Comparison of ENCODE assay signal across 8 mouse cellular contexts in the genomic region with DNA sequence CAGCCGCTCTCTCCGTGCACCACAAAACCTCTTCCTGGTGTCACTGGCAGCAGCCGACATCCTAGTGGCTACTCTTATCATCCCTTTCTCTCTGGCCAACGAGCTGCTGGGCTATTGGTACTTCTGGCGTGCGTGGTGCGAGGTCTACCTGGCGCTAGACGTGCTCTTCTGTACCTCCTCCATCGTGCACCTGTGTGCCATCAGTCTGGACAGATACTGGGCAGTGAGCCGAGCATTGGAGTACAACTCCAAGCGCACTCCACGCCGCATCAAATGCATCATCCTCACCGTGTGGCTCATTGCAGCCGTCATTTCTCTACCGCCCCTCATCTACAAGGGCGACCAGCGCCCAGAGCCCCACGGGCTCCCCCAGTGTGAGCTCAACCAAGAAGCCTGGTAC. TPM values are rescaled to one million over a fixed set of nuclear protein-coding genes. Genes with fewer than 3 reads are reported as not detected.
DNase-seq lines count a peak whose midpoint lies in the region; ATAC-seq and TF ChIP-seq lines count a peak whose summit lies in the region.

No protein-coding gene starts in this region.

- peaks cover 54% of the 10 kb centered on the region for H3K27me3 ChIP-seq in lung, embryonic 14.5 days (ENCODE audit: insufficient read depth, low read length)
- peaks cover 35% of the 10 kb centered on the region for H3K27me3 ChIP-seq in forebrain, postnatal 0 days (ENCODE audit: insufficient read depth, low read length)
- peaks cover 89% of the 10 kb centered on the region for H3K27me3 ChIP-seq in limb, embryonic 12.5 days
- peaks cover 80% of the 10 kb centered on the region for H3K27me3 ChIP-seq in neural tube, embryonic 15.5 days (replicated peaks)

- no peaks in the 10 kb centered on the region for H3K9me3 ChIP-seq in lung, embryonic 14.5 days (ENCODE audit: low read depth, low read length)
- no peaks in the 10 kb centered on the region for H3K9me3 ChIP-seq in forebrain, postnatal 0 days (ENCODE audit: low read length)
- H3K9me3 ChIP-seq in limb, embryonic 12.5 days: no peaks in the 10 kb centered on the region
- no peaks in the 10 kb centered on the region for H3K9me3 ChIP-seq in neural tube, embryonic 15.5 days (replicated peaks)

- DNase-seq in lung, embryonic 14.5 days: no peak
- DNase-seq in lung, postnatal 14 days: no peak
- no peak for DNase-seq in forebrain, postnatal 0 days
- no peak for DNase-seq in T-cell, adult 2 months (ENCODE audit: low spot score)
- DNase-seq in testis, postnatal 10 days (ENCODE audit: low spot score): no peak

- no peak overlapping the region for H3K27ac ChIP-seq in lung, embryonic 14.5 days (ENCODE audit: low read depth)
- H3K27ac ChIP-seq in forebrain, postnatal 0 days (ENCODE audit: low read depth, low read length): no peak overlapping the region
- H3K27ac ChIP-seq in limb, embryonic 12.5 days: no peak overlapping the region
- no peak overlapping the region for H3K27ac ChIP-seq in neural tube, embryonic 15.5 days (replicated peaks)

- H3K4me3 ChIP-seq in lung, embryonic 14.5 days (ENCODE audit: low read depth, low read length): peak overlapping the region; percentile 42
- peak overlapping the region; percentile 41 for H3K4me3 ChIP-seq in forebrain, postnatal 0 days (ENCODE audit: low read depth, low read length)
- H3K4me3 ChIP-seq in limb, embryonic 12.5 days (replicated peaks): peak overlapping the region; percentile 46
- peak overlapping the region; percentile 44 for H3K4me3 ChIP-seq in neural tube, embryonic 15.5 days (replicated peaks)

- H3K9ac ChIP-seq in lung, embryonic 14.5 days: no peak overlapping the region
- H3K9ac ChIP-seq in forebrain, postnatal 0 days: no peak overlapping the region
- no peak overlapping the region; the same call in 1 of the 2 replicates for H3K9ac ChIP-seq in limb, embryonic 12.5 days (replicated peaks)
- H3K9ac ChIP-seq in neural tube, embryonic 15.5 days (replicated peaks): no peak overlapping the region

- ATAC-seq in lung, embryonic 14.5 days (ENCODE audit: insufficient read depth): no peak
- ATAC-seq in forebrain, postnatal 0 days: no peak; the same call in 1 of the 2 replicates
- ATAC-seq in limb, embryonic 12.5 days (ENCODE audit: insufficient number of reproducible peaks, insufficient read depth, low FRiP score, low TSS enrichment, low read depth): no peak
- ATAC-seq in neural tube, embryonic 15.5 days (ENCODE audit: low FRiP score): 0 out of 2 replicates have a peak, but pooled peaks have one; percentile 16
- ATAC-seq in activated CD4-positive, CD25-positive, alpha-beta regulatory T cell, adult 4 months: no peak

- no peaks in the 10 kb centered on the region for H3K36me3 ChIP-seq in lung, embryonic 14.5 days (ENCODE audit: insufficient read depth)
- H3K36me3 ChIP-seq in forebrain, postnatal 0 days (ENCODE audit: insufficient read depth): no peaks in the 10 kb centered on the region
- no peaks in the 10 kb centered on the region for H3K36me3 ChIP-seq in limb, embryonic 12.5 days
- H3K36me3 ChIP-seq in neural tube, embryonic 15.5 days: no peaks in the 10 kb centered on the region

- TF ChIP-seq CTCF in lung, embryonic 14.5 days (IDR thresholded peaks at IDR 0.05; ENCODE audit: low read depth): no peak
- 0 out of 2 replicates have a peak, but pooled peaks have one; percentile 1 for TF ChIP-seq CTCF in forebrain, postnatal 0 days (IDR thresholded peaks at IDR 0.05; ENCODE audit: low read depth)

- WGBS in lung, embryonic 14.5 days: 4% methylated on average over 20 of the region's 20 CpGs
- WGBS in forebrain, postnatal 0 days: 2% methylated on average over 20 of the region's 20 CpGs
- WGBS in limb, embryonic 12.5 days: 4% methylated on average over 20 of the region's 20 CpGs
- WGBS in neural tube, embryonic 15.5 days: 4% methylated on average over 20 of the region's 20 CpGs

- peak overlapping the region; percentile 79 for H3K4me2 ChIP-seq in lung, embryonic 14.5 days
- peak overlapping the region; percentile 71 for H3K4me2 ChIP-seq in forebrain, postnatal 0 days (ENCODE audit: low read depth)
- peak overlapping the region; percentile 77 for H3K4me2 ChIP-seq in limb, embryonic 12.5 days
- peak overlapping the region; percentile 87 for H3K4me2 ChIP-seq in neural tube, embryonic 15.5 days

- H3K4me1 ChIP-seq in lung, embryonic 14.5 days (ENCODE audit: insufficient read depth): peaks cover 3% of the 10 kb centered on the region; the same call in 1 of the 2 replicates
- H3K4me1 ChIP-seq in forebrain, postnatal 0 days (ENCODE audit: insufficient read depth): no peaks in the 10 kb centered on the region
- peaks cover 12% of the 10 kb centered on the region for H3K4me1 ChIP-seq in limb, embryonic 12.5 days (replicated peaks)
- peaks cover 18% of the 10 kb centered on the region for H3K4me1 ChIP-seq in neural tube, embryonic 15.5 days

RNA-seq across cellular contexts. Expression of gene Adra2b, which starts 0.7 kb away (rescaled TPM):
- not detected in 2 replicates for polyA plus RNA-seq in lung, embryonic 14.5 days (2014; fragmentation: Nextera tagmentation; extraction: Ambion mirVana)
- total RNA-seq in forebrain, postnatal 0 days (2014; rRNA removed): 0.46 and 0.67 TPM in 2 replicates
- polyA plus RNA-seq in forebrain, postnatal 0 days (2015; fragmentation: Nextera tagmentation; extraction: Ambion mirVana): 0.38 and 0.80 TPM in 2 replicates
- polyA plus RNA-seq in limb, embryonic 12.5 days (2016; fragmentation: Nextera tagmentation; extraction: Ambion mirVana): 1.3 and 1.6 TPM in 2 replicates
- 0.60 and 0.72 TPM in 2 replicates for polyA plus RNA-seq in neural tube, embryonic 15.5 days (2015; fragmentation: Nextera tagmentation; extraction: Ambion mirVana)
- not detected for polyA plus RNA-seq in activated CD4-positive, CD25-positive, alpha-beta regulatory T cell, adult 4 months (2017; shearing (Covaris generic))

RNA-seq across cellular contexts. Expression of gene Astl, which starts 25.3 kb away (rescaled TPM):
- polyA plus RNA-seq in lung, embryonic 14.5 days (2014; fragmentation: Nextera tagmentation; extraction: Ambion mirVana): not detected in 2 replicates
- total RNA-seq in forebrain, postnatal 0 days (2014; rRNA removed): not detected in 2 replicates
- not detected in 2 replicates for polyA plus RNA-seq in forebrain, postnatal 0 days (2015; fragmentation: Nextera tagmentation; extraction: Ambion mirVana)
- not detected in 2 replicates for polyA plus RNA-seq in limb, embryonic 12.5 days (2016; fragmentation: Nextera tagmentation; extraction: Ambion mirVana)
- not detected in 2 replicates for polyA plus RNA-seq in neural tube, embryonic 15.5 days (2015; fragmentation: Nextera tagmentation; extraction: Ambion mirVana)
- under 1 TPM; 0.28 to 0.37 TPM for polyA plus RNA-seq in activated CD4-positive, CD25-positive, alpha-beta regulatory T cell, adult 4 months (2017; shearing (Covaris generic))

RNA-seq across cellular contexts. Expression of gene Dusp2, which starts 27.7 kb away (rescaled TPM):
- polyA plus RNA-seq in lung, embryonic 14.5 days (2014; fragmentation: Nextera tagmentation; extraction: Ambion mirVana): 12.3 and 15.7 TPM in 2 replicates
- total RNA-seq in forebrain, postnatal 0 days (2014; rRNA removed): 10.0 and 13.9 TPM in 2 replicates
- 19.1 and 20.2 TPM in 2 replicates for polyA plus RNA-seq in forebrain, postnatal 0 days (2015; fragmentation: Nextera tagmentation; extraction: Ambion mirVana)
- 6.5 and 7.0 TPM in 2 replicates for polyA plus RNA-seq in limb, embryonic 12.5 days (2016; fragmentation: Nextera tagmentation; extraction: Ambion mirVana)
- polyA plus RNA-seq in neural tube, embryonic 15.5 days (2015; fragmentation: Nextera tagmentation; extraction: Ambion mirVana): 18.2 and 23.1 TPM in 2 replicates
- 10 to 100 TPM; 18.6 to 38.6 TPM for polyA plus RNA-seq in activated CD4-positive, CD25-positive, alpha-beta regulatory T cell, adult 4 months (2017; shearing (Covaris generic))
